Mouse (Mus musculus) left cerebral cortex, postnatal 14 days (tissue): ENCODE measurements around the gene Gfpt1. TPM values are rescaled to one million over a fixed set of nuclear protein-coding genes. Genes with fewer than 3 reads are reported as not detected.
"Not testable (repeated sequence)": the region's sequence is repeated elsewhere in the genome, so short reads cannot be mapped to it uniquely, and the experiment has no call there.

Experiments used
- DNase-seq, 2 experiments: peaks; one replicate each; pipeline ENCODE4 v3.0.0; 2021 to 2022; ENCODE audit warnings: low spot score in 2 of 2, mixed read lengths in 1 of 2
- intact Hi-C: fragments of 180-260 bp; cut with DNase I; formaldehyde crosslinking; loops from one replicate; pipeline ENCODE4 v1.15.1; 2025
- long read RNA-seq, 2 experiments: library from polyadenylated mRNA; stranded (forward); transcript quantifications; one replicate each; pipeline ENCODE4 v2.0.0; 2021
- total RNA-seq, 2 experiments: library from RNA; stranded (reverse); gene quantifications; 2 replicates each; pipeline ENCODE4 v1.2.3; 2021

Gene Gfpt1
- total RNA-seq = 10 to 100 TPM; 56.3 to 57.5 TPM
- long read RNA-seq, experiment 1, full-length matches to known transcripts = 17 of 20 reads
- long read RNA-seq, experiment 1, partial matches to known transcripts = 0 of 20 reads
- long read RNA-seq, experiment 1, other reads (novel, unspliced or antisense) = 3 of 20 reads
- long read RNA-seq, experiment 2, full-length matches to known transcripts = 7 of 12 reads
- long read RNA-seq, experiment 2, partial matches to known transcripts = 1 of 12 reads
- long read RNA-seq, experiment 2, other reads (novel, unspliced or antisense) = 4 of 12 reads

DNA sequence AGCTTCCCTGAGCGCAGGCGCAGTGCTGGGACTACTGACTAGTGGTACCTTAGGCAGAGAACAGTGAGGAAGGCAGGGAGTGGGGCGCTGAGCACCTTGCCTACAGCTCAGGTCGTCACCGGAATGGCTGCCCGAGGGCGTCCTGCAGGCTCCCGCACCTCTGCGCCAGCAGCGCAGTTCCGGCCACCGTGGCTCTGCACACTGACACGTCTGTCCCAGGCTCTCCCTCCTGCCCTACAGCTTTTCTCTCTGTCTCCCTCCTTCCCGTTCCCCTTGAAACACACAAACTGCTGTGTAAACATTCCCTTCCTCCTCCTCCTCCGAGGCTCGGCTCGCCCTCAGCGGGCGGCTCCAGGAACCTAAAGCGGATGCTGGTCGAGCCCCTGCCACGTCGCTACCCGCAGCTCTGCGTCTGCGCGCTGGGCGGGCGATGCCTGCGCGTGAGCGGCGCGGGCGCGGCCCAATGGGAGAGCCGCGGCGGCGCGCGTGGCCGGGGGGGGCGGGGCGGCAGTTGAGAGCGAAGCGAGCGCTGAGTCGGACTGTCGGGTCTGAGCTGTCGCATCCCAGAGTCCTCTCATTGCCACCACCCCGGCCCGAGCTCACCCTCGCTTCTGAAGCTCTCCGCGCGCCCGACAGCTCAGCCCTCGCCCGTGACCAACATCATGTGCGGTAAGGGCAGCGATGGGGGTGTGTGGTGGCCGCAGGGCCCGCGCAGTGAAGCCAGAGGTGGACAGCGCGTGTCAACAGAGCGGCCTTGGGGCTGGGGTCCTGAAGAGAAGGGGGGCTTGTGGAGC lies at the start of gene Gfpt1:
Gfpt1 (plus strand) TSS at position 510 of the 794 bp plus-strand sequence.
- peak; percentile 95 to 96 for DNase-seq
- intact Hi-C loops = no loop called here

DNA sequence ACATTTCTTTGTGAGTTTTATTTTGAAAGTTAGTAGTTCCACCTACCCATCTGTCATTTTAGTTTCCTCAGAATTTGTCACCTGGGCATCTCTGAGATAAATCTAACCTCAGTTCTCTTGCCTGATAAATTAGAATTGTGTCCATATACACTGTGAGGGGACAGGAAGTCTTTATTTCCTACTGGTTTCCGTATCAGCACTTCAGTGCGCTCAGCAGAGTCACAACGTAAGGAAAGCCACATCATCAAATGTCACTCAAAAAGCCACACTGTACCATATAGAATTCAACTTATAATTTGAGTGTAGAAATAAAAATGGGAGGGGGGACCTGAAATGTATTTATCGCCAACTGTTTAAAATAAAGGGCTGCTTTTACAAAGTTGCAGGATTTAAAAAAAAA lies 48.4 kb upstream of the Gfpt1 start:
- DNase-seq = no peak
- intact Hi-C loops = no loop called here

DNA sequence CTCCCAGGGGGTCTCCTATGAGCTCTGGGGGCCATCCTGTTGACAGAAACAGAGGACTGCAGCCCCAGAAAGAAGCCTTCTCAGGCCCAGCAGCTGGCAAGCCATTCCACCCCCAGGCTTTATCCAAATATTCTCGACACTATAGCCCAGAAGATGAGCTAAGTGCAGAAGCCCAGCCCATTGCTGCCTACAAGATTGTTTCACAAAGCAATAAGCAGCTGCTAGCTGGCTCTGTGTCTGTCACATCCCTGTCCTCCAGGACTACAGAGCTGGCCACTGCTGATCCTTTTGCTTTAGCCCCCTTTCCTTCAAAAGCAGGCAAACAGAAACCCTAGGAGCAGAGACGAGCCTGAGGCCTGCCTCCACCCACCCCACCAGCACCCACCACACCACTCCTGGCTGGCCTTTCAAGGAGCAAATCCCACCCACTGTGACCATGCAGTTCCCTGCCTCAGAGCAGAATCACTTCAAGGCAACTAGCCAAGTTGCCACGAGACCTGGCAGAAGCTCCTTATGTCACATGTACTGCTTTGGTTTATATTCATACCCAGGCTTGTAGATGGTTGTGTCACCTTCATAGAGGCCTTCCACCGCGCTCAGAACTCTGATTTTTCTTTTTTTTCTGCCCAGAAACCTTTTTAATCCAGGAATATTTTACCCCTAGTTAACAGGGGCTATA lies 45.9 kb upstream of the Gfpt1 start:
- peak; percentile 31 to 82 for DNase-seq
- intact Hi-C loops = no loop called here

DNA sequence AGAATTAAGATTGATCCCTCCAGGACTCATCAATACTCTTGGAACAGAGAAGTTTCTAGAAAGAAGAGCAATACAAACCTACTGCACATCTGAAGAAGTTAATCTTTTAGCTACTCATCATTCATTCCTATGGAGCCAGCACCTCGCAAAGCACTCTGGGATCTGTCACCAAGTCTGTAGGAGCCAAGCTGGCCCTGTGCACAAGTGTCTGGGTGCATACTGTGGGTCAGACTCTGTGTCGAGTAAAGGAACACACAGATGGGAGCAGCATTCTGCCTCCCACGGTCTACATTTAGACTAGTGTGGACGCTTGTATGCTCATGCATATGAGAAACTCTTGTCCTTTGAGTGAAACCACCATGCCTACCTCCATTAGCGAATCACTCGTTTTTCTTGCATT lies 45.3 kb upstream of the Gfpt1 start:
- intact Hi-C loops = no loop called here
- DNase-seq = peak in 1 of 2 experiments; percentile 35

DNA sequence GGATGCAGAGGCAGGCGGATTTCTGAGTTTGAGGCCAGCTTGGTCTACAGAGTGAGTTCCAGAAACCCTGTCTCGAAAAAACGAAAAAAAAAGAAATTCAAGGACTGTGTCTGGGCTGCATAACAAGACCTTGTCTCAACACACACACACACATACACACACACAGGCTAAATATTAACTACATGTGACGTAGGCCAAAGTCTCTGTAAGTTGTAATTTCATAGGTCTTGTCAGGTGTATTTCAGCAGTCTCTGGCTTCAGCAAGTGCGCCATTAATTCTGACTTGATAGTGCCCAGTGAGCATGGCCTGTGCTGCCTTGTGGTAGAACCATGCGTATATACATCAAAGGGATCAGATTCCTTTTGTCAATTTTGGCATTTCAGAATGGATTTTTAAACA lies 40.7 kb upstream of the Gfpt1 start:
- intact Hi-C loops = loop anchor here (1.0 to 10.0 kb wide), 2 partner anchors 189 to 267 kb away; partner anchors contain the start of gene Gmcl1
- DNase-seq = no peak

DNA sequence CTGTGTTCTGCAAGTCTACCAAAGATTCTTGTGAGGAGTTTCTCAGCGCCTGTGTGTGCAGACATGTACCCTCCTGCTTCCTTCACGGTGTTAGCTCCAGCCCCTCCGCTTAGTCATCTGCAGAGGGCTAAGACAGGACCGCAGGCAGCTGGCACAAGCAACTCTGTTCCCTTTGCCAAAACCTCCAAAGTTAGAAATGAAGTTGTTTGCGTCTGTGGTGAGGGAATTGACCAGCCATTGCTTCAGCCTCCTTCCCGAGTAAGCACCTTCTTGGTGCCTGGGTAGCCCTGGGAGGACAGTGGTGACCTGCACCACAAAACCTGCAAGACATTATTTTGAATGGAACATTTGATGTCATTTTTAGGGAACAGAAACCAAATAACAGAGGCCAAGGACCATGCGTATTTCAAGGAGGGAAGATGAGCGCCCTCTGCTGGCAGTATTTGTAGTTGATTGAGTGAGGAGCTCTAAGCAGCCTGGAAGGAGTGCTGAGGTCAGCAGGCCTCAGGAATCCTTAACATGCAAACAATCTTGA lies 40.1 kb upstream of the Gfpt1 start:
- DNase-seq = peak; percentile 89
- intact Hi-C loops = loop anchor here (1.0 to 10.0 kb wide), 2 partner anchors 189 to 268 kb away; partner anchors contain the start of gene Gmcl1

DNA sequence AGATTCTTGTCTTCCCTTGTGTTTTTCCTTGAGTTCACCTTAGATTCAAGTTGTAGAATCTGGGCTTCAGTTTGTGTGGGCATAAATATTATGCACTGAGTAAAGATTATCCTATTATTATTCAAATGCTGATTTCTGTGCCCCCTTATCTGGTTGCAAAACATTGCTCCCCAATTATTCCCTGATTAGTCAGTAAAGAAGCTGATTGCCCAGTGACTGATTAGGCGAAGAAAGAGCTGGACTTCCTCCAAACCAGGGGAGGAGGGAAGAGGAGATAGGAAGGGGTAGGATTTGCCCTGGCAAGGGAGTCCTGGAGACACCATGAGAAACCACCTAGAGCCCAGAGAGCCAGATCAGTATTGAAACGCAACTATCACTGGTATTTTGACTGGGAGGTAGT lies 38.5 kb upstream of the Gfpt1 start:
- DNase-seq = no peak
- intact Hi-C loops = loop anchor here (10.0 kb wide), 1 partner anchor 269 kb away; the partner anchor contains the start of gene Gmcl1

DNA sequence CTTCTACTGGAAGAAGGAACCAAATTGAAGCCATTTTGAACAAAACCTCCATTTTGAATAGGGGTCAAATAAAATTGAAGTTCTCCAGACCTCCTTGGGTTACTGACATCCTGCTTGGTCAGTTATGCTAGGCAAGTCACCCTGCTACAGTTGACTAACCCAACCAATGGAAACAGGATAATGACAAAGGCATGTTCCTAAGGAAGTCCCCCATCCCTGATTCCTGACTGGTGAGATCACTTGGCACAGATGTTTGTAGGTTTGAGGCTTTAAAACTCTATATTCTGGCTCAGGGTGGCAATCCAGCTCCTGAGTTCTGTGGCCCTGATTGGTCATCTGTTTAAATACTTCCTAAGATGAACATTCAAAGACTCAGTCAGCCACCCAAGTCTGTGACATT lies 37.1 kb upstream of the Gfpt1 start:
- no peak for DNase-seq
- intact Hi-C loops = loop anchor here (10.0 kb wide), 1 partner anchor 271 kb away; the partner anchor contains the start of gene Gmcl1

DNA sequence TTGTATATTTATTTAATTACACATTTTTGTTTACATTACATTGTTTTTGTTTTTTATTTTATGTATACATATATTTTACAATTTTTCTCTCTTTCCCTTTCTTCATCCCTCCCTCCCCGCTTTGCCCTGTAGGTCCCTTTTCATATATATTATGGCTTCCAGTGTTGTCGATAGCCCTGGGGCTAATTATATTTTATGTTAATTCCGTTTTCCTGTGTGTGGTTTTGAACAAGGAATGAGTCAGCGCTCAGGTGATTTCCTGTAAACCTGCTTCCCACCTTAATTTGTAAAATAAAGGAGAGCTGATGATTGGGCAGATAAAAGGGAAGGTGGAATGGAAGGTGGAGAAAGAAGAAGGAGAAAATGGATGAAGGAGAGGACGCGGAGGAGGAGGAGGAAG lies 33.8 kb upstream of the Gfpt1 start, which contains the start of gene Nfu1:
Nfu1 (plus strand) TSS at position 350 of the 400 bp plus-strand sequence.
- intact Hi-C loops = loop anchor here (10.0 kb wide), 1 partner anchor 274 kb away; the partner anchor contains the start of gene Gmcl1
- no peak for DNase-seq

DNA sequence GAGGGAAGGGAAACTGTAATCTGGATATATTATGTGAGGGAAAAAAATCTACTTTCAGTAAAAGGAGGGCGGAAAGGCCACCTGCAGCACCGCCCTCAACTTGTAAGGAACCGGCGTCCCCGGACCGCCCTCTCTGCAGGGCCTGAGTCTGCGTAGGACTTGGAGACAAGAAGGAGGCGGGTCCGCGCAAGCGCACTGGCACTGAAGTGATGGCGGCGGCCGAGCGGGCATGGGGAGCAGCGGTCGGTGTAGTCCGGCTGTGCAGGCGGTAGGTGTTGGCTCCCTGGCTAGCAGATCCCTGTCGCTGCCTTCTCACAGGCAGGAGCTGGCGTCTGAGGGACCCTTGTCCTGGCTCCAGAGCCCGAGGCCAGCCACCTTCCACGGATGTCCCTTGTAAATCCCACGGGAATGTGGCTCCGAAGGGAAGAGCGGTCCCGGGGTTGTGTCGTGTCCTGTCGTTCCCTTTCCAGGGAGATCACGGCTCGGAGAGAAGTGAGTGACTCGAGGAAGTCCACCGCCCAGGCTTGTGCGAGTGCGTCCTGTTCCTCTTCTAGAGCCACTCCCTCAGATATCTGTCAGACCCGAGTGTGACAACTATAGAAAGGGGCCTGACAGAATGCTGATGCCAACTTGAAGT lies 32.8 kb upstream of the Gfpt1 start:
- intact Hi-C loops = loop anchor here (10.0 kb wide), 1 partner anchor 275 kb away; the partner anchor contains the start of gene Gmcl1
- peak; percentile 92 to 95 for DNase-seq

DNA sequence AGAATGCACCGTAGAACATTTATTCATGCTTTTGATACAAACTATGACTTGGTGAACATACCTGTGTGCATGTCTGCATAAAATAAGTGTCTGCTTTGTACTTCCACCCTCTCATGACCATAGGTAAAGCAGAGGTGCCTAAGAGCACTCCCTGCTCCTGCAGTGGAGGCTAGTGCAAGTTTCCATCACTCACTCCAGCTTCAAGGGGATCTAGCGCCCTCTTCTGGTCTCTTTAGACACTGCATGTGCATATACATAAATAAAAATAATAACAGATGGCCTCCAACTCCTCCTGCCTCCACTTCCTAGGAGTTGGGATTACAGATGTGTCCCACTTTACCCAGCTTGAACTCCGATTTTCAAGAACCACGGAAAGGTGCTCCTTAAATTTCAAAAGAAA lies 25.7 kb upstream of the Gfpt1 start:
- intact Hi-C loops = no loop called here
- peak; percentile 44 to 58 for DNase-seq

DNA sequence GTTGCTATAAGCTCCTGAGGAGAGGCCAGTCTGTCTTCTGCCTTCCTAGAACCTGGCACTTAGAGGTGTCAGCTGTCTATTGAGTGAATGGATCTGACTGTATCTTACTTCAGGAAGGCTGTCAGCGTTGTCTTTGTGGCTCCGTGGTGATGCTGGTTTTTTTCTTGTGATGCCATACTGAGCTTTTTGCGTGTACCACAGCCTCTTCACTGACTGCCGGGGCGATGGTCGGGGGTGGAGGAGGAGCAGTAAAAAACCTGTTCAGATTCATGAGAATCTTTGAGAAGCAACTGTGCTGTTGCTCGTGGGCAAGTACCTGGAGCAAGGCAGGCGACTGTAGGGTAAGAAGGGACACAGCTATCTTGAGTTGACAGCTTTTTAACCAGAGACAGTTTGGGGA lies 23.8 kb upstream of the Gfpt1 start:
- intact Hi-C loops = no loop called here
- DNase-seq = no peak

DNA sequence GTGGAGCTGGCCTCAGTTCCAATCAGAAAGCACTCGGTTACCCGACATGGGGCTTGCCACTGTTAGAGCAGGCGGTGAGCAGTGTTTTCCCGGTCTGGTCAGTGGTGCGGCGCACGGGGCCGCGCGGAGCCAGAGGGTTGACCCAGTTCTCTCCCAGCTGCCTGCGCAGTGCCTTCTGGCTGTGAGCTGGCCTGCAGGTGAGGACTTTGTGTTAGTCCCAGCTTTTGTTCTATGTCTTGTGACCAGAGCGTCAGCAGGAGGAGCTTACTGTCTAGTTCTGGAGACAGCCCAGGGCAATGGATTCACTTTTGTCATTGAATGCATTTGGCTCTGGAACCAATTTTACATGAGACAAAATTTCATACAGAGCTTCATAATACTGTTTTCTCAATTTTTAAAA lies 20.9 kb upstream of the Gfpt1 start:
- no peak for DNase-seq
- intact Hi-C loops = no loop called here

DNA sequence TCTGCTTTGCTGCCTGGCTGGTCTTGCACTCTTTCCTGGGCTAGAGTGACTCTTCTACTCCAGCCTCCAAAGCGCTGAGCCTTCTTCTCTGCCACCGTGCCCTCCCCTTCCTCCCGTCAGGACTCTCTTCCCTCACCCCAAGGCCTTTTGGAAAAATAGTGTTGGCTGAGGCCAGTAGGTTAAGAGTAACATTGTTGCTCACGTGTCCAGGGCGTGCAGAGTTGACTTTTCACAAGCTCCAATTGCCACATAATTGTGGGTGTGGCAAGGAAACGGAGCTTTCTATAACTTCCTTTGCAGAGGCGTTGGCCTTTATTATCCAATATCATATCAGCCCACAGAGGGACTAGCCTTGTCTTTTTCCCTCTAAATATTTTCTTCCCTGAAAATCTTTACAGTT lies 15.7 kb upstream of the Gfpt1 start:
- DNase-seq = no peak
- intact Hi-C loops = no loop called here

DNA sequence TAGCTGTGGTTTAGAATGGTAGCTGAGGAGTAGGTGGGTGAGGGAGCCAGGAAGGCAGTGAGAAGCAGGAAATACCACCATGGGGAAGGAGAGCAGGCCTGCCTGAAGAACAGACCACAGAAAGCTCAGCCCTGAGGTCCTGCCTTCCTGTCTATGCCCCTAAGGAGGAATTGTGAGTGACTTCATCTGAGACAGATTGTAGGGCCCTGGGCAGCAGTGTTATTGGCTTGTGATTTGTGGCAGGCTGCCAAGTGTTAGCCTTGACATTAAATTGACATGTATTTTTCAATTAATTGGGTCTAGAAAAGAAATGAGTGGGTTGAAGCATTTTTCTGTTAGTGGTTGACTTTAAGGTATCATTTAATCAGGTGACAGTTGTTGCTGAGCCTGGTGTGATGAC lies 13.8 kb upstream of the Gfpt1 start:
- no peak for DNase-seq
- intact Hi-C loops = no loop called here

DNA sequence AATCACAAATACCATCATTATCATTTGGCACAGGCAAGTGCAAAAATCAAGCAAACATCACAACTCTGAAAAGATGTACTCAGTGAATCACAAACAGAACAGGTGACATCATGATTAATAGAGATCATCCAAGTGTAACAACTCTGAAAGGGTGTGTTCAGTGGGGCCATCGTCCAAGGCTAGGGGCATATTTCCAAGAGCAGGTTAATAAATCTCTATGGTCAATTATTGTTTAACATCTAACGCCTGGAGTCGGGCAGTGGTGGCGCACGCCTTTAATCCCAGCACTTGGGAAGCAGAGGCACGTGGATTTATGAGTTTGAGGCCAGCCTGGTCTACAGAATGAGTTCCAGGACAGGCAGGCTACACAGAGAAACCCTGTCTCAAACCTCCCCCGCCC lies 11.3 kb upstream of the Gfpt1 start:
- intact Hi-C loops, DNase-seq: not testable (repeated sequence)

DNA sequence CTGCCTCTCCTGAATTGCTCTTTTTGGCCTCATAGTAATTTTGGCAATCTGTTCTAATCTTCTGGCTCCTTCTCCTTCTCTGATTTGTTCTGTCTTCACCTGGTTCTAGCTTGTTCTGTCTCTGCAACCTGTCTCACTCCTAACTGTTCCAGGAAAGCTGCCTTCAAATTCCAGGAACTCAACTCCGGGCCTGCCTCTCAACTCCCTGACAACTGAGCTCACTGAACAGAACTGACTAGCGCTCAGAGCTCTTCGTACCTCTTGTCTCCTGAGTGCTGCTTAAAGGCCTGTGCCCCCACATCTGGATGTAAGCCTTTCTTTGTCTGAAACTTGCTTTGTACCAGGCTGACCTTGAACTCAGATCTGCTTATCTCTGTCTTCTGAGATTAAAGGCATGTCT lies 10.2 kb upstream of the Gfpt1 start:
- DNase-seq = no peak
- intact Hi-C loops = no loop called here

DNA sequence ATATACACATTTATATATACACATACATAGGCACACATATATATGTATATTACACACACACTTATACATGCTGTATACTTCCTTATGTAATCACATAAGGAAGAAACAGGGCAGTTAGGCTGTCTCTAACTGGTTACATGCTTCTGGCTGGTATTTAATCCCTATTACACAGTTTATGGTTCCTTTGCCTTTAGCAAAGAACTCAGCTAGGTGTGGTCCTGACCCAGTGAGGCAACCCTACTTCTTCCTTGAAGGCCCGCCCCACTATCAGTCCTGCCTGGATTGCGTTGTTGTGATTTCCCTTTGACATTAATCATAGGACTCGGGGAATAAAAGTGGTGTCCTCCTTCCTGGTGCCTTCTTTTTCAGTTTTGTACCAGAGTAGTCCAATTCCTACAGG lies 8.3 kb upstream of the Gfpt1 start:
- no peak for DNase-seq
- intact Hi-C loops = no loop called here
